Mouse (Mus musculus): Measurements from ENCODE around the gene Qk. TPM values are rescaled to one million over a fixed set of nuclear protein-coding genes. Genes with fewer than 3 reads are reported as not detected.

Qk gene
- polyA plus RNA-seq, 1 experiment, result 43.2 TPM

DNA sequence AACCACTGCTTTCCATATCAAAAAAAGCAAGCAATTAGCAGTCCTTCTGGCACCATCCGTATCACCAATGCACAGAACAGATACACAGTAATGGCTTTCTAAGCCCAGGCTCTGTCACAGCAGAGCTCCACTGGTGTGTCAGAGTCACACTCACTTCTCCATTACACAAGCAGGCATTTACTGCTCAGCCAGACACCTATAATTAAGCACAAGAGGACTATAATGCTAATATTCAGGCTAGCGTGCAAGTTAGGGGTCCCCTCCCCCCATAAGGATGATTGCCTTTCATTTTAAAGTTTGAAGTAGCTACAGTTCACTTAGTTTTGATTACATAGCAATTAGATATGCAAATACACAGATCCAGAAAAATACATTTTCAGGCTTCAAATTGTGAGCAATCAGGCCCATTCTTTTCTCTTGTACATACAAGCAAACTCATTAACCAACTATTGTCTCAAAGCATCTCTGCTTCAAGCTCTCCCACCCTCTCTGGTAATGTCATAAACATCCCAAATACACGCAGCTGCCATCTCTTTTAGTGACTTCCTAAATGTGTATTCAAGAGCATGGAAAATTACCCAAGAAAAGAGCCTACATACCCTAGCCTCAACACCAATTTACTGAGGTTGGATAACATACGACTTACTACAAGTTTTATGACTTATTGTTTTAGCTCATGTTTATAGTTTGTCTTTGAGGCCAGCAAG, 68.2 kb downstream of the Qk start:
- H3K36me3 ChIP-seq (ENCODE audit: control insufficient read depth, insufficient read depth), result peaks cover 7% of the 10 kb centered on the region
- no peak overlapping the region for H3ac ChIP-seq (ENCODE audit: control insufficient read depth, insufficient read length, low read depth)
- H3K79me2 ChIP-seq (ENCODE audit: control insufficient read depth, insufficient read depth), result peaks cover 100% of the 10 kb centered on the region
- TF ChIP-seq MAX (IDR thresholded peaks at IDR 0.05) (no peak), MYOG (IDR thresholded peaks at IDR 0.05; ENCODE audit: control insufficient read depth, extremely low read depth, insufficient read length) (no peak), FOSL1 (IDR thresholded peaks at IDR 0.05; ENCODE audit: insufficient read depth, low read length, poor library complexity, severe bottlenecking) (no peak), CTCF (IDR thresholded peaks at IDR 0.05; ENCODE audit: control insufficient read depth, insufficient read depth, insufficient read length) (no peak), MYOD1 (IDR thresholded peaks at IDR 0.05; ENCODE audit: control insufficient read depth, insufficient read length, low read depth) (no peak), USF1 (IDR thresholded peaks at IDR 0.05; ENCODE audit: low read depth) (no peak), CEBPB (IDR thresholded peaks at IDR 0.05; ENCODE audit: low read depth) (no peak)
- H3K79me3 ChIP-seq (ENCODE audit: low read depth), result peaks cover 89% of the 10 kb centered on the region
- no peak overlapping the region for H3K4me3 ChIP-seq (ENCODE audit: insufficient read depth, poor library complexity, severe bottlenecking)
- H3K27me3 ChIP-seq (ENCODE audit: control insufficient read depth, insufficient read depth, insufficient read length), result no peaks in the 10 kb centered on the region

DNA sequence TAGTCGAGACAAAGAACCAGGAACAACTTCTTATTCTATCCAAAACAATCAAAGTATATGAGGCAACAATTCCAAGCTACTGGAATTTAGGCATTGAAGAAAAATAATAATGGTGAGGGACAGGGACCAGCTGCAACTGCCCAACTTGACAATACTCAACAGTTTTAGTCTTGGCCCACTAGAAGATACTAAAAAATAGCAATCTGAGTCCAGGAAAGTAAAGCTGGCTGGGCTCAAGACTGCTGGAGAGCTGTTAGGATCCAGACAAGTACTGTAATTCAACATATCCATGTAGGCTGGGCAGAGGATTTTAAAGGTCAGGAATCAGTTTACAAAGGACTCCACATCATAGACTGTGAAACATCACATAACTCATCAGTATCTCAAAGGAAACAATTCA, 79.6 kb downstream of the Qk start:
- Histone ChIP-seq H3K27me3 (ENCODE audit: control insufficient read depth, insufficient read depth, insufficient read length) (no peaks in the 10 kb centered on the region), H3K79me2 (ENCODE audit: control insufficient read depth, insufficient read depth) (peaks cover 99% of the 10 kb centered on the region), H3K79me3 (ENCODE audit: low read depth) (peaks cover 69% of the 10 kb centered on the region), H3ac (ENCODE audit: control insufficient read depth, insufficient read length, low read depth) (no peak overlapping the region), H3K36me3 (ENCODE audit: control insufficient read depth, insufficient read depth) (peaks cover 31% of the 10 kb centered on the region), H3K4me3 (ENCODE audit: insufficient read depth, poor library complexity, severe bottlenecking) (no peak overlapping the region)
- no peak for TF ChIP-seq MAX (IDR thresholded peaks at IDR 0.05)
- no peak for TF ChIP-seq USF1 (IDR thresholded peaks at IDR 0.05; ENCODE audit: low read depth)
- TF ChIP-seq FOSL1 (IDR thresholded peaks at IDR 0.05; ENCODE audit: insufficient read depth, low read length, poor library complexity, severe bottlenecking), result no peak
- no peak for TF ChIP-seq MYOD1 (IDR thresholded peaks at IDR 0.05; ENCODE audit: control insufficient read depth, insufficient read length, low read depth)
- no peak for TF ChIP-seq CTCF (IDR thresholded peaks at IDR 0.05; ENCODE audit: control insufficient read depth, insufficient read depth, insufficient read length)
- TF ChIP-seq MYOG (IDR thresholded peaks at IDR 0.05; ENCODE audit: control insufficient read depth, extremely low read depth, insufficient read length), result no peak
- TF ChIP-seq CEBPB (IDR thresholded peaks at IDR 0.05; ENCODE audit: low read depth), result no peak

DNA sequence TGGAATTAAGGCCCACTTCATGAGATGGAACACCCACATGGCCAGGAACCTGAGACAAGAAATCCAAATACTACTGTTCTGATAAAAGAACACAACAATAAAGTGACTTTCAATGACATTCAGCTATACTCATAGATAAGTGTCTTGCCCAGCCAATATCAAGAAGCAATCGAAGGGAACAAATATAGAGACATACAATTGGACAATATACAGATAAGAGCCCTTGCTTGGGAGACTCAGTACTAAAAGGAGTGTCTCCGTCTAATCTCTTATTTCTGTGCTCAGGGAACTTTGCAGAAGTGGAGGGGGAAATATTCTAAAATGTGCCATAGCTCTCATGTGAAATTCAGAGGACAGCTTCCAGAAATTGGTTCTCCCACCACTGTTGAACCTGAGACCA, 83.1 kb downstream of the Qk start:
- Histone ChIP-seq H3K4me3 (ENCODE audit: insufficient read depth, poor library complexity, severe bottlenecking) (no peak overlapping the region), H3ac (ENCODE audit: control insufficient read depth, insufficient read length, low read depth) (no peak overlapping the region), H3K36me3 (ENCODE audit: control insufficient read depth, insufficient read depth) (peaks cover 31% of the 10 kb centered on the region), H3K79me2 (ENCODE audit: control insufficient read depth, insufficient read depth) (peaks cover 99% of the 10 kb centered on the region), H3K79me3 (ENCODE audit: low read depth) (peaks cover 67% of the 10 kb centered on the region), H3K27me3 (ENCODE audit: control insufficient read depth, insufficient read depth, insufficient read length) (no peaks in the 10 kb centered on the region)
- TF ChIP-seq CTCF (IDR thresholded peaks at IDR 0.05; ENCODE audit: control insufficient read depth, insufficient read depth, insufficient read length) (no peak), CEBPB (IDR thresholded peaks at IDR 0.05; ENCODE audit: low read depth) (no peak), USF1 (IDR thresholded peaks at IDR 0.05; ENCODE audit: low read depth) (no peak), MYOD1 (IDR thresholded peaks at IDR 0.05; ENCODE audit: control insufficient read depth, insufficient read length, low read depth) (no peak), MYOG (IDR thresholded peaks at IDR 0.05; ENCODE audit: control insufficient read depth, extremely low read depth, insufficient read length) (no peak), FOSL1 (IDR thresholded peaks at IDR 0.05; ENCODE audit: insufficient read depth, low read length, poor library complexity, severe bottlenecking) (no peak)

DNA sequence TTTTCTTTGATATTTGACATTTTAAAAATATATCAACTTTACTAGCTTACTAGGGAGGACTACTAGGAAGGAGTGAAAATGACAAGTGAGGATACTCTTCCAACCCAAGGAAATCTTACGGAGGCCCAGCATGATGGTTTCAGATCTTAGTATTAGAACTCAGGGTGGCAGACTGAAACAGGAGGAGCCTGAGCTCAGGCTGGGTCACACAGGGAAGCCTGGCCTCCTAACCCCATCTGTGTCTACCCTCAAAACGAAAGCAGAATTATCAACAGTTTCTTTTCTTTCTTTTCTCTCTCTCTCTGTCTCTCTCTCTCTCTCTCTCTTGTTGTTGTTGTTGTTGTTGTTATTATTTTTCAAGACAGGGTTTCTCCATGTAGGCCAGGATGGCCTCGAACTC, 87.2 kb downstream of the Qk start:
- peaks cover 13% of the 10 kb centered on the region for H3K36me3 ChIP-seq (ENCODE audit: control insufficient read depth, insufficient read depth)
- no peaks in the 10 kb centered on the region for H3K27me3 ChIP-seq (ENCODE audit: control insufficient read depth, insufficient read depth, insufficient read length)
- H3K4me3 ChIP-seq (ENCODE audit: insufficient read depth, poor library complexity, severe bottlenecking), result no peak overlapping the region
- H3K79me3 ChIP-seq (ENCODE audit: low read depth), result peaks cover 71% of the 10 kb centered on the region
- TF ChIP-seq MYOD1 (IDR thresholded peaks at IDR 0.05; ENCODE audit: control insufficient read depth, insufficient read length, low read depth) (no peak), CTCF (IDR thresholded peaks at IDR 0.05; ENCODE audit: control insufficient read depth, insufficient read depth, insufficient read length) (no peak), FOSL1 (IDR thresholded peaks at IDR 0.05; ENCODE audit: insufficient read depth, low read length, poor library complexity, severe bottlenecking) (no peak)
- peaks cover 98% of the 10 kb centered on the region for H3K79me2 ChIP-seq (ENCODE audit: control insufficient read depth, insufficient read depth)
- no peak overlapping the region for H3ac ChIP-seq (ENCODE audit: control insufficient read depth, insufficient read length, low read depth)

DNA sequence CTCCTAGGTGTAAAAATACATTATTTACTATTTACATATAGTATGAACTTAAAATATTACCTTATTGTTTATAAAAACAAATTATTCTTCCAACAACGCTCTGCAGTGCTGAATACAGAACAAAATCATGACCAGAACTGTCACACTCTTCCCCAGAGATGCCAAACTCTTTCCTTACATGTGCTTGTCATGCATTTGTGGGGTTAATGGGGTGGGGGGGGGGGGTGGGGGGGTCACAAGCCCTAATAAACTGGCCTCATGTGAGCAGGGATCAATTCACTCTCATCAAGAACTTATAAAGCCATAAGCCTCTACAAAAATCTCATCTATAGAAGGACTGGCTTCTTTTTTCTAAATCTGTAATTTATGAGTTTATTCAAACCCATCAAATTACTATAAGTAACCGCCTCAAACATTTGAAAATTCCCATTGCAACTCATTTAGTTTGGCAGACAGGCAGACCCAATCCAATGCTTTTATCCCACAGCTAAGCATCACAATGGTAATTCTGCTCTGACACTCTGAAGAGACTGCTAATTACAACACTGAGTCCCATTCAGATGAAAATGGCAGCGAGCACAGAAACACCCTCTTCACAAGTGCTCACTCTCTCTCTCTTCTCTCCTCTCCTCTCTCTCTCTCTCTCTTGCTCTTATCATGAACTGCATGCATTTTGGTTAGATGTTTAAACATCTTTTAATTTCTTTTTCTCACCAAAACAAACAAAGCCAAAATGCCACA, 91.7 kb downstream of the Qk start:
- H3K36me3 ChIP-seq (ENCODE audit: control insufficient read depth, insufficient read depth), result no peaks in the 10 kb centered on the region
- TF ChIP-seq USF1 (IDR thresholded peaks at IDR 0.05; ENCODE audit: low read depth) (no peak), CEBPB (IDR thresholded peaks at IDR 0.05; ENCODE audit: low read depth) (no peak), FOSL1 (IDR thresholded peaks at IDR 0.05; ENCODE audit: insufficient read depth, low read length, poor library complexity, severe bottlenecking) (no peak), MYOG (IDR thresholded peaks at IDR 0.05; ENCODE audit: control insufficient read depth, extremely low read depth, insufficient read length) (no peak), CTCF (IDR thresholded peaks at IDR 0.05; ENCODE audit: control insufficient read depth, insufficient read depth, insufficient read length) (no peak), MAX (IDR thresholded peaks at IDR 0.05) (no peak)
- H3K4me3 ChIP-seq (ENCODE audit: insufficient read depth, poor library complexity, severe bottlenecking), result no peak overlapping the region
- H3K79me2 ChIP-seq (ENCODE audit: control insufficient read depth, insufficient read depth), result peaks cover 99% of the 10 kb centered on the region
- peaks cover 82% of the 10 kb centered on the region for H3K79me3 ChIP-seq (ENCODE audit: low read depth)
- H3K27me3 ChIP-seq (ENCODE audit: control insufficient read depth, insufficient read depth, insufficient read length), result no peaks in the 10 kb centered on the region
- no peak overlapping the region for H3ac ChIP-seq (ENCODE audit: control insufficient read depth, insufficient read length, low read depth)
